Mouse (Mus musculus): ENCODE measurements around the gene Rgs7. TPM values are rescaled to one million over a fixed set of nuclear protein-coding genes. Genes with fewer than 3 reads are reported as not detected.

Rgs7 gene
- 0.54 and 0.92 TPM in 2 replicates for polyA plus RNA-seq (2012; rRNA removed)

DNA sequence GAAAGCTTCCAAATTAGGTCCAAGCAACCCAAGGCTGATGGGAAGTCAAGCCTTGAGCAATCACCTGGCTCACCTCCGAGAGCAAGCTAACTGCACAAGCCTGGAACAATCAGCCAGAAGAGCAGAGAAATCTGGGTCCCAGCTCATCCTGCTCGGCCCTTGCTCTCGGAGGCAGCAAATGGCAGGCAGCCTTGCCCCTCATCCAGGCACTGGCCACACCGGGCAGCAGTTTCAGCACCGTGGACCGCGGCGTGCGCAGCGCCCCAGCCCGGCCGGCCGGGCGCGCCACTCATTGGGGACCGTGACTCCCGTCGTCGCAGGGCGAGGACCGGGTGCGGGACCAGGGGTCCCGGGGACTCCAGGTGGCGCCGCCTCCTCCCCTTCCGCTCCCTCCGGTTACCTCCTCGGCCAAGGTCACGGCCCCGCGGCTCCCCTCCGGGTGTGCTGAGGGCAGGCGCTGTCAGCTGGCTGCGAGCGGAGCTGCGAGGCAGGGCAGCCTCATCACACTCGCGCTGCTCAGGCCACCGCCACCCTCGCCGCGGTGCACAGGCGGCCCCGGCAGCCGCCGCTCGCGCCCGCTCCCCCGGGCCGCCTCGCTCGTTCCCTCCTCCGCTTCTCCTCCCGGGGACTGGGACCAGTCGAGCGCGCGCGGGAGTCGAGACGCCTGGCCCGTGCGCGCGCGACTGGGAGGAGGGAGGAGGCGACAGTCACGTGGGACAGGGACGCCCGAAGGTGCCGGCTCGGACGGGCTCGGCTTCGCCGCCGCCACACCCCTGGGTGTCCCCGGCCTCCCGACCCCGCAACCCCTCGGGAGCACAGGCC is at the start of gene Rgs7:
Gene Rgs7, minus strand, starts transcription at position 640 of the 822 bp plus-strand sequence.
- no peaks in the 10 kb centered on the region for H3K36me3 ChIP-seq (ENCODE audit: control insufficient read depth, insufficient read depth, low read length)
- H3K4me1 ChIP-seq (replicated peaks; ENCODE audit: control insufficient read depth, insufficient read depth, low read length): 0 out of 2 replicates have a peak, but pooled peaks cover 3% of the 10 kb centered on the region
- 2% methylated on average over 82 of the region's 82 CpGs for WGBS
- H3K27me3 ChIP-seq (ENCODE audit: control insufficient read depth, insufficient read depth, low read length): no peaks in the 10 kb centered on the region; the same call in 1 of the 2 replicates
- no peak within 1 kb of the TSS for H3K27ac ChIP-seq (ENCODE audit: control insufficient read depth, insufficient read depth, low read length)
- peak; percentile 9 for DNase-seq
- H3K4me3 ChIP-seq (ENCODE audit: control insufficient read depth, insufficient read depth, low read length): peak within 1 kb of the TSS; percentile 17
- TF ChIP-seq POLR2A (IDR thresholded peaks at IDR 0.05; ENCODE audit: control insufficient read depth, extremely low read depth, insufficient read depth, low read length, poor library complexity) (no peak), CTCF (IDR thresholded peaks at IDR 0.05; ENCODE audit: borderline replicate concordance, control insufficient read depth, extremely low read depth, insufficient read depth, low read length, poor library complexity) (no peak)

DNA sequence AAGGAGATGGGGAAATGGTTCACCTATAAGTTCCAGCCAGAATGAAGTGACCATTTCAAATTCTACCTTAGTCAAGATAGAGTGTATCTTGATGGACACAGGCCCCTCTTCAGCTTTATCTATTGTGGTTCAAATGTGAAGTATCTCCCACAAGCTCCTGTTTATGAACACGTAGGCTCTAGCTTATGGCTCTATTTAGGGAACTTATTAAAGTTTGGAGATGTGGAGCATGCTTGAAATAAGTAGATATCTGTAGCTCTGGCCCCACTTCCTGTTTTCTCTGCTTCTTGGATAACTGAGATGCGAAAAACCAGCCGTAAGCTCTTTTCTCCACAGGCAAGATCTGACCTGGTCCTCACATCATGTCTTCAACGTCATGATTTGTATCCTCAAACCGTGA is 48.4 kb upstream of the Rgs7 start:
- no peak for DNase-seq
- TF ChIP-seq POLR2A (IDR thresholded peaks at IDR 0.05; ENCODE audit: control insufficient read depth, extremely low read depth, insufficient read depth, low read length, poor library complexity): no peak
- TF ChIP-seq CTCF (IDR thresholded peaks at IDR 0.05; ENCODE audit: borderline replicate concordance, control insufficient read depth, extremely low read depth, insufficient read depth, low read length, poor library complexity): no peak
- no peaks in the 10 kb centered on the region for H3K36me3 ChIP-seq (ENCODE audit: control insufficient read depth, insufficient read depth, low read length)

DNA sequence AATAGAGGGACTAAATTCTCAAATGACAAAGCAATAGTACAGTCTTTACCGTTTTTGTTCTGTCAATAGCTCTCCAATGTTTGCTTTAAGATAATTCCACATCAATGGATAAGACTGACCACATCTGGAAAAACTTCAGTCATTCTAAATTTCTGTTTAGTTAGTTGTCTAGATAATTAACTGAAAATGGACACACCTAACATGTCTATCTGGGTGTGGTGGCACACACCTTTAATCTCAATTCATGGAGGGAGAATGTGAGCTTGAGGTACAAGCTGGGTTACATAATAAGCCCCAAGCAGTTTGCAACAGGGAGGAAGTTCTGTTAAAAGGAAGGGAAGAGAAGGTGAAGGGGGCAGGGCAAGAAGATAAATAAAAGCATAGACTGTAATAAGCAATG is 45.0 kb upstream of the Rgs7 start:
- Histone ChIP-seq H3K27ac (ENCODE audit: control insufficient read depth, insufficient read depth, low read length) (no peak overlapping the region), H3K4me1 (replicated peaks; ENCODE audit: control insufficient read depth, insufficient read depth, low read length) (no peaks in the 10 kb centered on the region), H3K36me3 (ENCODE audit: control insufficient read depth, insufficient read depth, low read length) (no peaks in the 10 kb centered on the region), H3K27me3 (ENCODE audit: control insufficient read depth, insufficient read depth, low read length) (no peaks in the 10 kb centered on the region), H3K4me3 (ENCODE audit: control insufficient read depth, insufficient read depth, low read length) (no peak overlapping the region)
- DNase-seq: no peak
- TF ChIP-seq CTCF (IDR thresholded peaks at IDR 0.05; ENCODE audit: borderline replicate concordance, control insufficient read depth, extremely low read depth, insufficient read depth, low read length, poor library complexity) (no peak), POLR2A (IDR thresholded peaks at IDR 0.05; ENCODE audit: control insufficient read depth, extremely low read depth, insufficient read depth, low read length, poor library complexity) (no peak)
- WGBS: 80% methylated on average over 1 of the region's 1 CpGs

More for the DNA sequence above, 48.4 kb upstream of the Rgs7 start:
- Histone ChIP-seq H3K4me1 (replicated peaks; ENCODE audit: control insufficient read depth, insufficient read depth, low read length) (no peaks in the 10 kb centered on the region), H3K4me3 (ENCODE audit: control insufficient read depth, insufficient read depth, low read length) (no peak overlapping the region), H3K27ac (ENCODE audit: control insufficient read depth, insufficient read depth, low read length) (no peak overlapping the region), H3K27me3 (ENCODE audit: control insufficient read depth, insufficient read depth, low read length) (no peaks in the 10 kb centered on the region)
- 89% methylated on average over 5 of the region's 5 CpGs for WGBS

DNA sequence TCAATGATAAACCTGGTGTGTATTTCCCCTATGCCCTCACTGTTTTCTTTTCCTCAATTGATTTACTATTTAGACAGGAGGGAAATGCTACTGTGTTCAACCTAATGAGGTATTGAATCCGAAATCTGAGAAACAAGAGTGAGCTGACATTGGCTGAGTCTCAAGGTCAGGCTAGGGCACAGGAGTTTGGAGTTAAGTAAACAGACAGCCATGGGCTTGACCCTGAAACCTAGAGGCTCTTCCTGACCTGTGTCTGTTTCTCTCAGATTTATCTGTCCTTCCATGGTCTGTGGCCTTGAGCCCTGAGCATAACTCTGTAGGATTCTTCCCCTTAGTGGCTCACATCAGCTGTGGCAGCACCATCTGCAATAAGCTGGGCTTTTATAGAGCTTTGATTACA is 37.6 kb upstream of the Rgs7 start:
- 95% methylated on average over 1 of the region's 1 CpGs for whole genome bisulfite sequencing
- DNase-seq: no peak

DNA sequence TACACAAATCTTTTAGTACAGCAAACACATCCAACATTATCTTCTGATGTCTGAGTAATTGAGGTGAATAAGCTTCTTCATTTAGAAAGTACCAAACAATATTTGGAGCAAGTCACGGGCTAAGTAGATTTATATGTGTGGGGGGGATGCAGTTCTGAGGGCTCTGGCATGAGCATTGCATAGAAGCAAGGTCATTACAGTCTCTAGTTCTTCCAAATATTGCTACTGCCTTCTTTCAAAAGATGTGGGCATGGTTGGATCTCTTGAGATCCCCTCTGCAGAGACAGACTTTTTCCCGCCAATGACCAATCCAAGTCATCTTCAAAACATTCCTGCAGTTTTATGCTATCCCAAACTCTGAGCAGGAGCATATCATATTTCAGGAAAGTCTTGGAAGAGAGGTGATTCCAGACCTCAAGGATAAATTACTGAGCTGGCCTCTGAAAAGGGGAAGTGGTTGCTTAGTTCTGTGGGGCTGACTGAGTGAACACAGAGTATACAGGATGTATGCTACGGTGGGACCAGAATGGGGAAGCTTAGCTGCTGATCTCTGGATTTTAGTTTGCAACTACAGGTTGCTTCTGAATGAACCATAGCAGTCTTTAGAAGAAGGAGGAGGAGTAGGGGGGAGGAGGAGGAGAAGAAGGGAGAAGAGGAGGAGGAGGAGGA is 32.5 kb upstream of the Rgs7 start:
- TF ChIP-seq CTCF (IDR thresholded peaks at IDR 0.05; ENCODE audit: borderline replicate concordance, control insufficient read depth, extremely low read depth, insufficient read depth, low read length, poor library complexity) (no peak), POLR2A (IDR thresholded peaks at IDR 0.05; ENCODE audit: control insufficient read depth, extremely low read depth, insufficient read depth, low read length, poor library complexity) (no peak)
- Histone ChIP-seq H3K4me1 (replicated peaks; ENCODE audit: control insufficient read depth, insufficient read depth, low read length) (no peaks in the 10 kb centered on the region), H3K36me3 (ENCODE audit: control insufficient read depth, insufficient read depth, low read length) (no peaks in the 10 kb centered on the region), H3K27ac (ENCODE audit: control insufficient read depth, insufficient read depth, low read length) (no peak overlapping the region), H3K27me3 (ENCODE audit: control insufficient read depth, insufficient read depth, low read length) (no peaks in the 10 kb centered on the region), H3K4me3 (ENCODE audit: control insufficient read depth, insufficient read depth, low read length) (no peak overlapping the region)
- WGBS: 48% methylated on average over 3 of the region's 3 CpGs
- no peak for DNase-seq

More for the DNA sequence above, 37.6 kb upstream of the Rgs7 start:
- Histone ChIP-seq H3K4me1 (replicated peaks; ENCODE audit: control insufficient read depth, insufficient read depth, low read length) (no peaks in the 10 kb centered on the region), H3K27me3 (ENCODE audit: control insufficient read depth, insufficient read depth, low read length) (no peaks in the 10 kb centered on the region), H3K4me3 (ENCODE audit: control insufficient read depth, insufficient read depth, low read length) (no peak overlapping the region), H3K27ac (ENCODE audit: control insufficient read depth, insufficient read depth, low read length) (no peak overlapping the region), H3K36me3 (ENCODE audit: control insufficient read depth, insufficient read depth, low read length) (no peaks in the 10 kb centered on the region)
- TF ChIP-seq POLR2A (IDR thresholded peaks at IDR 0.05; ENCODE audit: control insufficient read depth, extremely low read depth, insufficient read depth, low read length, poor library complexity): no peak
- TF ChIP-seq CTCF (IDR thresholded peaks at IDR 0.05; ENCODE audit: borderline replicate concordance, control insufficient read depth, extremely low read depth, insufficient read depth, low read length, poor library complexity): no peak

DNA sequence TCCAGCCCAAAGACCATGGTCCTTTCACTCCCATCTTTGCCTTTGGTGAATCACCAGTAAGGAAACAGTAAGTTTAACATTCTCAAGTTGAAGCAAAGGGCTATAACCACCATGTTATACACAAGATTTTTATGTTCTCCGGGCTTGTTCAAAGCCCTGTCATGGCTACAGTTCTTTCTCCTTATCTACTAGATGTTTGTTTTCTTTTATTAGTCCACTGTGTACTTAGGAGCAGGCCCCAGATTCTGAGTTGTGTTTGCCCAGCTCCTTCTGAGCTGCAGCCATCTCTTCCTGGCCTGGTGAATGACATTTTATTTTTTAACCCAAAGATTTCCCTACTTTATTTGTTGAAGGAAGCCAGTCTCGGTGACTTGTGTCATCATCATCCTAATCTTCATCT is 31.3 kb upstream of the Rgs7 start:
- 92% methylated on average over 2 of the region's 2 CpGs for WGBS
- no peaks in the 10 kb centered on the region for H3K4me1 ChIP-seq (replicated peaks; ENCODE audit: control insufficient read depth, insufficient read depth, low read length)
- TF ChIP-seq CTCF (IDR thresholded peaks at IDR 0.05; ENCODE audit: borderline replicate concordance, control insufficient read depth, extremely low read depth, insufficient read depth, low read length, poor library complexity) (no peak), POLR2A (IDR thresholded peaks at IDR 0.05; ENCODE audit: control insufficient read depth, extremely low read depth, insufficient read depth, low read length, poor library complexity) (no peak)
- DNase-seq: no peak
- H3K36me3 ChIP-seq (ENCODE audit: control insufficient read depth, insufficient read depth, low read length): no peaks in the 10 kb centered on the region
- H3K4me3 ChIP-seq (ENCODE audit: control insufficient read depth, insufficient read depth, low read length): no peak overlapping the region
- no peaks in the 10 kb centered on the region for H3K27me3 ChIP-seq (ENCODE audit: control insufficient read depth, insufficient read depth, low read length)
- no peak overlapping the region for H3K27ac ChIP-seq (ENCODE audit: control insufficient read depth, insufficient read depth, low read length)
